Mouse (Mus musculus) small intestine, adult 2 months (tissue): ENCODE data around the gene Cox7a1. TPM values are rescaled to one million over a fixed set of nuclear protein-coding genes. Genes with fewer than 3 reads are reported as not detected.
"Not testable (repeated sequence)": the region's sequence is repeated elsewhere in the genome, so short reads cannot be mapped to it uniquely, and the experiment has no call there.

Source experiments
- H3K27ac ChIP-seq: fragments of 200-500 bp; 2 replicates; pipeline ENCODE4 v1.5.1; 2012; ENCODE audit warnings: low read depth, low read length, control low read depth, inconsistent platforms; ENCODE audit not compliant: insufficient read depth
- H3K27me3 ChIP-seq: fragments of 200-500 bp; 2 replicates; pipeline ENCODE4 v1.6.1; 2012; ENCODE audit warnings: mild to moderate bottlenecking, moderate library complexity, low read length, inconsistent platforms; ENCODE audit not compliant: control insufficient read depth, insufficient read depth
- H3K36me3 ChIP-seq: fragments of 200-500 bp; 2 replicates; pipeline ENCODE4 v1.6.1; 2012; ENCODE audit warnings: mild to moderate bottlenecking, low read length, control low read depth, inconsistent platforms; ENCODE audit not compliant: control insufficient read depth, insufficient read depth
- H3K4me1 ChIP-seq: fragments of 200-500 bp; 2 replicates; pipeline ENCODE4 v1.6.1; 2012; ENCODE audit warnings: low read length, inconsistent platforms, mixed read lengths; ENCODE audit not compliant: control insufficient read depth, insufficient read depth, insufficient read length
- H3K4me3 ChIP-seq: fragments of 200-500 bp; 2 replicates; pipeline ENCODE4 v1.5.1; 2012; ENCODE audit warnings: low read depth, mild to moderate bottlenecking, control low read depth, inconsistent platforms, low read length, moderate library complexity
- CTCF ChIP-seq: fragments of 200-500 bp; IDR thresholded peaks from 2 replicates; pipeline ENCODE4 v1.5.1; 2012; ENCODE audit warnings: low read depth, mild to moderate bottlenecking, control low read depth, inconsistent platforms, low read length, moderate library complexity, mixed read lengths; ENCODE audit not compliant: insufficient replicate concordance, insufficient read length; ENCODE audit errors: extremely low read depth
- POLR2A ChIP-seq: fragments of 200-500 bp; IDR thresholded peaks from 2 replicates; pipeline ENCODE4 v1.6.1; 2012; ENCODE audit warnings: low read depth, mild to moderate bottlenecking, control low read depth, inconsistent platforms, low read length, moderate library complexity
- WGBS: fragments of 180-500 bp; shearing (Covaris S2); methylation state at CpG from one replicate; pipeline ENCODE4 v1.1.7; 2018; 5-methylcytosine and 5-hydroxymethylcytosine counted together
- polyA plus RNA-seq: library from polyadenylated mRNA; depleted of rRNA; stranded (reverse); fragments of >200 nt; gene quantifications from 2 replicates; pipeline ENCODE4 v1.2.3, GENCODE M21; 2012

The Cox7a1 gene
- polyA plus RNA-seq, 1 experiment = 165 TPM

DNA sequence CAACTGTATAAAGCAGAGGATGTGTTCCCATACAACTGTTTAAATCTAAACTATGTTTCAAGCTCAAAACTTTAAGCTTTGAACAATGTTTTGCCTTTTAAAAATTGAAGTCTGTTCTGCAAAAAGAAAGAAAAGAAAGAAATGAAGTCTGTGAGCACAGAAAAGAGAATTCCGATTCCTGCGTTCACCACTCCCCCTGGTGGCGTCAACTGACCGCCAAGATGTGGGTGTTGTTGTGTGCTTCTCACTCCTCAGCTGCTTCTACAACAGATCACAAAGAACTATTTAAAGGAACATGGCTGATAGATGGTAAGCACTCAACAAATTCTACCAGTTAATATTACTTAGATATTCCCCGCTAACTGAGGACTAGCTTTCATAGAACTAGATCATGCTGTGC lies 20.8 kb upstream of the Cox7a1 start:
- Histone ChIP-seq H3K4me1 (no peaks in the 10 kb centered on the region), H3K27ac (no peak overlapping the region), H3K36me3 (peaks cover 42% of the 10 kb centered on the region), H3K4me3 (no peak overlapping the region), H3K27me3 (no peaks in the 10 kb centered on the region)
- 97% methylated on average over 5 of the region's 5 CpGs for WGBS
- TF ChIP-seq POLR2A (no peak), CTCF (no peak)

- Histone ChIP-seq H3K27ac (no peak overlapping the region), H3K4me1 (no peaks in the 10 kb centered on the region), H3K36me3 (peaks cover 32% of the 10 kb centered on the region), H3K4me3 (no peak overlapping the region), H3K27me3 (no peaks in the 10 kb centered on the region)
- TF ChIP-seq POLR2A (no peak), CTCF (no peak)
- 98% methylated on average over 2 of the region's 2 CpGs for WGBS
These were observed 19.2 kb upstream of the Cox7a1 start for GRCm38 (mm10) chr7:30164745-30165144.

DNA sequence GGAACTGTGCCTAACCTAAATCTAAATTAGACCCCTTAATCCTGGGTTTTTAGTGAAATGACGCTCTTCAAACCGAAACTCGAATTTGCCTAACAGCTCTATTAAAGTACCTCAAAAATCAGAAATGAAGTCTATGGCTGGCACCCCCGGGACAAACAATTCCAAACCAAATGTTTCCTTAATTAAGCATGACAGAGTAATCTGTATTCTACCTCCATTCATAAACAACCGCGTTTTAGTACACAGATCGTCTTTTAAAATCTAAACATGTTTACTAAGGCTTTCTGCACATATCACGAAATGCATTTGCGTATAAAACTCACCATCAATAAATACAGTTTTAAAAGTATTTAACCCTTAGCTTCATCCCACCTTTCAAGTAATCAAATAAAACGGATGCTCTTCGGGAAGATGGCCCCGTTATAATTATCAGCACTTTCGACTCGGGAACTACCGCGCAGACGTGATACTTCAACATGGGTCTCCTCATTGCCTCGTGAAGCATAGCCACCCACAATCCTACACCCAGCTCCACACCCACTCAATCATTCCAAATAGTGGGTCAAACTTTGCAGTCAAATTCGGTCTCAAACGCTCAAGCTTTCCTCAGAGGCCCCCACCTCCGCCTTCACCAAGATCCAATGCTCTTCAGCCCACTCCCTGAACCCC lies 14.9 kb upstream of the Cox7a1 start:
- H3K27ac ChIP-seq = peak overlapping the region; percentile 38
- no peak for TF ChIP-seq CTCF
- TF ChIP-seq POLR2A = no peak
- peak overlapping the region; percentile 68 for H3K4me3 ChIP-seq
- no peaks in the 10 kb centered on the region for H3K36me3 ChIP-seq
- no peaks in the 10 kb centered on the region for H3K4me1 ChIP-seq
- 1% methylated on average over 21 of the region's 21 CpGs for WGBS
- no peaks in the 10 kb centered on the region for H3K27me3 ChIP-seq

DNA sequence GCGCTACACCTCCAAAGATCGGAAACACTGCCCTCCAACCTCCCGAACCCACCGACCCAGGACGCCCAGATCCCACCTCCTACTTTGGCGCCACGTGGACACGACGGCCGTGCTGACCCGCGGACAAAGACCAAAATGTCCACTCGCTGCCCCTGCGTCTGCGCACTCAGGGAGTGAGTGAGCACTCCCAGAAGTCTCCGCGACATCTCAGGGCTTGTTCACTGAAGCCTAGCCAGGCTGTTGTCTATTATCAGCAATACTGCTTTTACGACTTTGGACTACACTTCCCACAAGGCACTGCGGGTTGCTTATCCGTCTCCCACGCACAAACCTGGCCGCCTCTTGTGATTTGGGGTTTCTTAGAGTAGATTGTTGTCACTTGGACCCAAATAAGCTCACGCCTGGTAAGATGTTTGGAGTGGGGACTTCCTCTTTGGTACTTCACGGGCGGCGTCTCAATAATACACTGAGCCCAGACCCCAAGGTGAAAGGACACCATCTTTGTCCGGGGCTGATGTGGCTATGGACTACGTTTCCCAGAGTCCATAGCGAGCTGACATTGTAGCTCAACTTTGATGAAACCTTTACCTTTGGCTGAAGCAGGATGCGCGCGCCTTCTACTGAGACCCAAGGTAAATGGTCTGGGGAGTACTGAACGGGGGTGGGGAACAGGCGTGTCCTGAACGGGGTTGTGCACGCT lies 14.2 kb upstream of the Cox7a1 start, which contains the start of gene Zfp146:
Gene Zfp146, minus strand, starts transcription at position 168 of the 700 bp plus-strand sequence.
- Histone ChIP-seq H3K4me3 (peak within 1 kb of the TSS; percentile 68), H3K4me1 (no peaks in the 10 kb centered on the region), H3K27ac (peak within 1 kb of the TSS; percentile 86), H3K36me3 (no peaks in the 10 kb centered on the region), H3K27me3 (no peaks in the 10 kb centered on the region)
- TF ChIP-seq CTCF = no peak
- peak; percentile 86 for TF ChIP-seq POLR2A
- under 1% methylated on average over 36 of the region's 36 CpGs for WGBS

DNA sequence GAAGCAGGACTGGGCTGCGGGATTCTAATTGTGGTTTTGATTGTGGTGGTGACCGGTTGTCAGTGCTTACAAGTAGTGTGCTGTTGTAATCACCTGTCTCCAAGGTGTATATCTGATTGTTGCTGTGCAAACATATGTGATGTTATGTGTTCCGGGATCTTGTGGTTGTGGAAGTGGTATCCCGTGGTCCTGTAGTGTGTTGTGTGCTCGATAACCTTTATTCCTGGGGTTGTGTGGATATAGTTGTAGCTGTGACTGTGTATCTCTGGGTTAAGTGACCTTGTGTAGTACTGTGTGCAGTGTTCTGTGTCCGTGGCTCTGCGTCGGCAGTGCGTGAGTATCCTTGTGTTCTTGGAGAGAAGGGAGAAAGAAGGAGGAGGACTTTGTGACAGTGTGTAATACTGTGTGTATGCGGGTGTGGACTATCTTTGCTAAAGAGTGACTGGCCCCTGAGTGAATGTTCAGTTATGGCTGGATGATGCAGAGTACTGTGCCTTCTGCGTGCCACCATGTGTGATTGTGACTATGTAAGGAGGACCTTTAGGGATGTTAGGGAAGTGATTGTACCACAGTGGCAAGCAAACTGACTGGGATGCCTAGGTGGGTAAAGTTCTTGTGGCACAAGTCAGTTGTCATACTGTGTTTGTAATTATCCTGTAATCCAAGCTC lies 13.5 kb upstream of the Cox7a1 start:
- no peaks in the 10 kb centered on the region for H3K27me3 ChIP-seq
- no peaks in the 10 kb centered on the region for H3K36me3 ChIP-seq
- WGBS = 5% methylated on average over 11 of the region's 11 CpGs
- H3K4me1 ChIP-seq = no peaks in the 10 kb centered on the region
- TF ChIP-seq CTCF (no peak), POLR2A (no peak)
- H3K4me3 ChIP-seq = peak overlapping the region; percentile 68
- H3K27ac ChIP-seq = peak overlapping the region; percentile 86

- WGBS = 75% methylated on average over 12 of the region's 12 CpGs
- H3K27ac ChIP-seq = no peak overlapping the region
- TF ChIP-seq POLR2A (no peak), CTCF (no peak)
These were observed 7.5 kb upstream of the Cox7a1 start for GRCm38 (mm10) chr7:30176474-30176873.

GRCm38 (mm10) chr7:30178256-30178655 lies 5.7 kb upstream of the Cox7a1 start:
- TF ChIP-seq CTCF = no peak
- no peak for TF ChIP-seq POLR2A
- Histone ChIP-seq H3K4me3 (no peak overlapping the region), H3K27ac (no peak overlapping the region), H3K4me1 (no peaks in the 10 kb centered on the region), H3K27me3 (no peaks in the 10 kb centered on the region), H3K36me3 (peaks cover 17% of the 10 kb centered on the region)
- WGBS = 89% methylated on average over 11 of the region's 11 CpGs

More at GRCm38 (mm10) chr7:30176474-30176873, 7.5 kb upstream of the Cox7a1 start:
- no peaks in the 10 kb centered on the region for H3K4me1 ChIP-seq
- H3K36me3 ChIP-seq = peaks cover 17% of the 10 kb centered on the region
- no peaks in the 10 kb centered on the region for H3K27me3 ChIP-seq
- no peak overlapping the region for H3K4me3 ChIP-seq

GRCm38 (mm10) chr7:30181308-30181707 lies 2.6 kb upstream of the Cox7a1 start:
- peaks cover 15% of the 10 kb centered on the region for H3K4me1 ChIP-seq

GRCm38 (mm10) chr7:30181929-30182328 lies 2.0 kb upstream of the Cox7a1 start:
- H3K4me1 ChIP-seq = peaks cover 21% of the 10 kb centered on the region
- not testable (repeated sequence) for H3K4me3 ChIP-seq, H3K27me3 ChIP-seq, H3K27ac ChIP-seq
- H3K36me3 ChIP-seq = peaks cover 26% of the 10 kb centered on the region
- WGBS = 90% methylated on average over 10 of the region's 10 CpGs

More at GRCm38 (mm10) chr7:30181308-30181707, 2.6 kb upstream of the Cox7a1 start:
- TF ChIP-seq POLR2A = no peak
- peak; percentile 72; the same call in 1 of the 2 replicates for TF ChIP-seq CTCF
- Histone ChIP-seq H3K36me3 (peaks cover 22% of the 10 kb centered on the region), H3K27me3 (no peaks in the 10 kb centered on the region), H3K27ac (no peak overlapping the region), H3K4me3 (no peak overlapping the region)
- WGBS = under 1% methylated on average over 4 of the region's 4 CpGs

DNA sequence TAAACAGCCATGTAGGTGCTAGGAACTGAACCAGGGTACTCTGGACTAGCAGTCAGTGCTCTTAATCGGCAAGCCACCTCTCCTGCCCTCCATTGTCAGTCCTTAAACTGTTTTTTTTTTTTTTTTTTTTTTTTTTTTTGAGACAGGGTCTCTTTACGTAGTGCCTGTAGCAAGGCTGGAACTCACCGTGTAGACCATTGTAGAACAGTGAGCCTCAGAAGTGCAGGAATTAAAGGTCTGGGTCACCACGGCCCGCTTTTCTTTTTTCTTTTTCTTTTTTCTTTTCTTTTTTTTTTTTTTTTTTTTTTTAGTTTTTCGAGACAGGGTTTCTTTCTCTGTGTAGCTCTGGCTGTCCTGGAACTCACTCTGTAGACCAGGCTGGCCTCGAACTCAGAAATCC lies 755 bp upstream of the Cox7a1 start:
- not testable (repeated sequence) for H3K27ac ChIP-seq, H3K4me3 ChIP-seq, H3K27me3 ChIP-seq
- Histone ChIP-seq H3K4me1 (peaks cover 27% of the 10 kb centered on the region), H3K36me3 (peaks cover 29% of the 10 kb centered on the region)
- WGBS = 65% methylated on average over 7 of the region's 7 CpGs
